Mouse (Mus musculus) limb, embryonic 11.5 days (tissue): Measurements from ENCODE around the gene Tns1. TPM values are rescaled to one million over a fixed set of nuclear protein-coding genes. Genes with fewer than 3 reads are reported as not detected.

ENCODE experiments used
- ATAC-seq: fragments of 200-750 bp; cut with Nextera tagmentation; 2 replicates; pipeline ENCODE4 v1.8.0; 2017; ENCODE audit warnings: low read depth; ENCODE audit not compliant: insufficient number of reproducible peaks, low FRiP score, low TSS enrichment
- DNase-seq: peaks from one replicate; pipeline ENCODE4 v3.0.0-alpha.2; 2015; ENCODE audit warnings: low spot score
- H3K27ac ChIP-seq: fragments of 300-500 bp; sonication (generic); replicated peaks from 2 replicates; pipeline ENCODE4 v1.5.1; 2014; ENCODE audit warnings: low read depth, mild to moderate bottlenecking, low read length
- H3K27me3 ChIP-seq: fragments of 300-500 bp; sonication (generic); 2 replicates; pipeline ENCODE4 v1.6.1; 2014; ENCODE audit warnings: mild to moderate bottlenecking, low read length, mixed read lengths; ENCODE audit not compliant: control insufficient read depth, insufficient read depth
- H3K36me3 ChIP-seq: fragments of 300-500 bp; sonication (generic); 2 replicates; pipeline ENCODE4 v1.6.1; 2014; ENCODE audit warnings: mild to moderate bottlenecking, low read length, moderate library complexity, mixed read lengths; ENCODE audit not compliant: control insufficient read depth, insufficient read depth
- H3K4me1 ChIP-seq: fragments of 300-500 bp; sonication (generic); 2 replicates; pipeline ENCODE4 v1.6.1; 2014; ENCODE audit warnings: low read length, mixed read lengths; ENCODE audit not compliant: control insufficient read depth, insufficient read depth
- H3K4me2 ChIP-seq: fragments of 300-500 bp; sonication (generic); 2 replicates; pipeline ENCODE4 v1.6.1; 2014; ENCODE audit warnings: low read depth, mild to moderate bottlenecking, moderate library complexity; ENCODE audit not compliant: severe bottlenecking
- H3K4me3 ChIP-seq: fragments of 300-500 bp; sonication (generic); 2 replicates; pipeline ENCODE4 v1.5.1; 2014; ENCODE audit warnings: low read depth, low read length
- H3K9ac ChIP-seq: fragments of 300-500 bp; sonication (generic); 2 replicates; pipeline ENCODE4 v1.6.1; 2014; ENCODE audit warnings: mild to moderate bottlenecking, low read length
- H3K9me3 ChIP-seq: fragments of 300-500 bp; sonication (generic); 2 replicates; pipeline ENCODE4 v1.6.1; 2016; ENCODE audit warnings: low read length; ENCODE audit not compliant: control insufficient read depth
- WGBS: fragments of 180-500 bp; shearing (Covaris S2); extraction: QIAGEN DNeasy Blood & Tissue Kit; methylation state at CpG from one replicate; pipeline ENCODE4 v1.1.7; 2014; 5-methylcytosine and 5-hydroxymethylcytosine counted together
- polyA plus RNA-seq: library from polyadenylated mRNA; unstranded; fragments of >200 nt; fragmentation: Nextera tagmentation; extraction: Ambion mirVana; gene quantifications from 2 replicates; pipeline ENCODE4 v1.2.1, GENCODE M21; 2014

Tns1 gene
- polyA plus RNA-seq, 1 experiment from 2014 or later = 36.9 TPM

DNA sequence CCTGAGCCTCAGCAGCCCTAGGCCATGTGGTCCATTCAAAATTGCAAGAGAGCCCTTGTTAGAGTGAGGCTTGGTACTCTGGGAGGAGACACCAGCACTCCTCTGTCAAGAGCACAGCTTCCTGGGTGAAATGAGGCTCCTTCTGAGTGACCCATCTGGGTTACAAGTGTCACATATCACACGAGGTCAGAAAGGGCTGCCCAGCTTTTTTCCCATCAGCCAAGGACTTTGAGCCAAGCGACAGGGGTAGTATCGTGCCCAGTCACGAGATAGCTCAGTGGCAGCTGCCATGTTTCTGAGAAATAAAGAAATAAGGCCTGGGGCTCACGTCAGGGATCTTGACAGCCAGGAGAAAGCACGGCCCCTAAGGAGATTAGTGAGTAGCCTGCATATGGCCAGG lies 186.4 kb downstream of the Tns1 start:
- DNase-seq (no peak), ATAC-seq (no peak)
- no peak overlapping the region for H3K4me3 ChIP-seq
- H3K27ac ChIP-seq = no peak overlapping the region
- no peak overlapping the region for H3K4me2 ChIP-seq
- H3K9me3 ChIP-seq = no peaks in the 10 kb centered on the region
- H3K4me1 ChIP-seq = peaks cover 7% of the 10 kb centered on the region
- H3K36me3 ChIP-seq = peaks cover 2% of the 10 kb centered on the region
- no peaks in the 10 kb centered on the region for H3K27me3 ChIP-seq
- WGBS = 55% methylated on average over 6 of the region's 6 CpGs
- no peak overlapping the region for H3K9ac ChIP-seq

DNA sequence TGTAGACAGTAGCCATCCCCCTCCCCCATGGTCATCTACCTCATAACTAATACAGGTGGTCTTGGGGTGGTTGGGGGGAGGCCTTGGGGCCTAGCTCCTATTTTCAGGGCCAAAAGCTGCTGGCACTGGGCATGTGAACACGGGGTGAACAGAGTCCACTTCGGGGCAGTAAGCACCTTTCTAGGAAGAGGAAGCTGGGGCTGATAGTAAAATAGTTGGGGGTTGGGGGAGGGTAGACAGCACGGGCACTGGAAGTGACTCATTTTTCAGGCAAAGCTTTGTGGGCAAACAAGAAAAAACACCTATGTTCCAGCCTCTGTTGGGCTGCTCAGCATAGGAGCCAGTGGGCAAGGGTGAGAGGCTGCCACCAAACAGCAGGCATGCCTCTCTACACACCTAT lies 187.7 kb downstream of the Tns1 start:
- H3K27me3 ChIP-seq = no peaks in the 10 kb centered on the region
- H3K4me3 ChIP-seq = no peak overlapping the region
- H3K36me3 ChIP-seq = peaks cover 2% of the 10 kb centered on the region
- ATAC-seq (no peak), DNase-seq (no peak)
- H3K9me3 ChIP-seq = no peaks in the 10 kb centered on the region
- no peak overlapping the region for H3K27ac ChIP-seq
- no peak overlapping the region for H3K9ac ChIP-seq
- H3K4me1 ChIP-seq = no peaks in the 10 kb centered on the region
- whole genome bisulfite sequencing = 67% methylated on average over 3 of the region's 3 CpGs
- H3K4me2 ChIP-seq = no peak overlapping the region

DNA sequence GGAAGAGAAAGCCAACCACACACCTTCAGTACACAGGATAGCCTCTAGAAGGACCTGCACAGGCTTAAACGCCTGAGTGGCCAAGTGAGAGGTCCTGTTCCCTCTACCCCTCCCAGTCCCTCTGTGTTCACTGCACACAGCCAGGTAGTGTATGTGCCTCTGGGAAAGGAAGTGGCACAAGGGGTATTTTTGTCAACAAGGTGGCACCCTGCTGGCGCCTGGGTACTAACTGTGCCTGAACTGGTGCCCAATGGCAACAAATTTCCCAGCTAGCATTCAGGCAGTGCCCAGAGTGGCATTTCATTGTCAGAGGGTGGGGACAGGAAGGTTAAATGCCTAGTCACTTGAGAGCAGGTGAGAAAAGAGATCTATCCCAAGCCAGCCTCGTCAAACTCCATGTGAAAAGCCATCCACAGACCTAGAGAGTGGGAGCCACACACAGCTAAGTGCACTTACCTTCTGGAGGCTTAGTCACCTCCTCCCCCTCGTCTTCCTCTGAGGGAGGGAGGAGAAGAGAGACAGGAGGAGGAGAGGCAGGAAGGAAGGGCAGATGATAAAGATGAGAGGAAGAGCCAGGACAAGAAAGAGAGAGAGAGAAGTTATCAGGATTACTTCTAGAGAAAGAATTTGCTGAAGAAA lies 188.7 kb downstream of the Tns1 start:
- ATAC-seq = no peak
- no peaks in the 10 kb centered on the region for H3K9me3 ChIP-seq
- no peak overlapping the region for H3K9ac ChIP-seq
- H3K4me2 ChIP-seq = no peak overlapping the region
- peaks cover 2% of the 10 kb centered on the region for H3K36me3 ChIP-seq
- no peak overlapping the region for H3K27ac ChIP-seq
- WGBS = 59% methylated on average over 4 of the region's 4 CpGs
- no peaks in the 10 kb centered on the region for H3K4me1 ChIP-seq
- H3K27me3 ChIP-seq = no peaks in the 10 kb centered on the region
- no peak for DNase-seq
- H3K4me3 ChIP-seq = no peak overlapping the region

DNA sequence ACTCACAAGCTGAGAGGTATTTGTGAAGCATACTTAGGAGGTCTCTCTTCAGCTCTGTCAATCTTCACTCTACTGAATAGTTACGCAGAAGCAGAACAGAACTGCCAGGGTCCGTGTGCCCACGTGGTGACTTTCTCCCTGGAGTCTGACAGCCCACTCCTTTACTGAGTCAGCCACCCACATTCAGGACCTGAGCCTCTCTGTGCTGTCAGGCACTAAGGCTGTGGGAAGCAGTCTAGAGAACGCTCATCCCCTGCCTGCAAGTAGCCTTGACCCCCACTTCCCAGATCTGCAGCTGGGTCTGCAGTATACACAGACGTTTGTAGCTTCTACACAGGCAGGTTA lies 191.1 kb downstream of the Tns1 start:
- H3K4me3 ChIP-seq = no peak overlapping the region
- H3K4me2 ChIP-seq = no peak overlapping the region
- no peak overlapping the region for H3K27ac ChIP-seq
- H3K36me3 ChIP-seq = peaks cover 2% of the 10 kb centered on the region
- no peaks in the 10 kb centered on the region for H3K9me3 ChIP-seq
- H3K4me1 ChIP-seq = no peaks in the 10 kb centered on the region
- WGBS = 86% methylated on average over 5 of the region's 5 CpGs
- H3K9ac ChIP-seq = no peak overlapping the region
- ATAC-seq = no peak
- no peaks in the 10 kb centered on the region for H3K27me3 ChIP-seq
- DNase-seq = no peak

DNA sequence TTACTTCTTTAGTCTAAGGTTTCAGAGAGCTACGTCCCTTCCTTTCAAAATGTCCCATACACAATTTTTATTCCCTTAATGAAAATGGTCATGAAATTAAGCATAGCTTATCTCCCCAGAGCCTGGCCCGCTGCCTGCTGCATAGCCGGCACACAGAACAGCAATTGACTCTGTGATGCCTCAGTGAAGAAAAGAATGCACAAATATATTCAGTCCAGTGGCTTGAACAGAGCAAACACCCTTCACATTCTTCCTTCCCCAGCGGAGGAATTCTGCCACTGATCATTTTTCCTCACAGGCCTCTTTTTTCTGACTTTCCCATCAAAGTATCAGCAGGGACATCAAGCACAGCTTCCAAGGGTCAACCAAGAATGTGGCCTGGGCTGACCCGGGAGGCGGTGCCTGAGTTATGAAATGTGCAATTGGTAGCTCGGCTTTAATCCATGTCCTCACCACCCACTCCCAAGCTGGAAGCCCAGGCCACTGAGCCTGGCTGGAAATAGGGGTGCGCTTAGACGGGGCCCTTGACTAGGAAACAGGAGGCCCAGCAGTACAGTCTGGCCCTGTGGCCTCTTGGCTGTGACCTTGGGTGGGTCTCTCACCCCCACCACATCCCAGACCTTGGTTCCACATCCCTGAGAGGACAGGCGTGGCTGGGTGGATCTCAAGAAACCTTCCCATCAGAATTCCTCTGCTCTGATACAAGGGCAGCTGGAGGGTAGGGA lies 191.7 kb downstream of the Tns1 start:
- peaks cover 2% of the 10 kb centered on the region for H3K36me3 ChIP-seq
- WGBS = 84% methylated on average over 10 of the region's 10 CpGs
- H3K4me3 ChIP-seq = no peak overlapping the region
- H3K27me3 ChIP-seq = no peaks in the 10 kb centered on the region
- no peak overlapping the region for H3K27ac ChIP-seq
- no peak for ATAC-seq
- H3K9ac ChIP-seq = no peak overlapping the region
- DNase-seq = no peak
- no peaks in the 10 kb centered on the region for H3K4me1 ChIP-seq
- H3K9me3 ChIP-seq = no peaks in the 10 kb centered on the region
- no peak overlapping the region for H3K4me2 ChIP-seq

DNA sequence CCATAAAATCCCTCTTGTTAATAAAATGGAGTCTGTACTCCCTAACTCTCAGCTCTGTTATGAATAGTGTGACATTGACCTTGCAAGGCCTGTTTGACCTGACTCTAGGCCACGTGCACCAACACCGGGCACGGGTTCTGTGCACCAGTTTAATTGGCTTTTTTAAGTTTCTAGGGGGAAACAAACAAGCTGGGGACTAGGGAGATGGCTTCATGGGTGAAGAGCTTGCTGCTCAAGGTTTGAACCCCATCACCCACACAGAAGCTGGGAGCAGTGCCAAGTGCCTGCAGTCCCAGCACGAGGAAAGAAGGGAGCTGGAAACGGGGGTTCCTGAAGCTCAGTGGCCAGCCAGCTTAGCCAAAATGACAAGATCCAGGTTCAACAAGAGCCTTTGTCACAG lies 192.4 kb downstream of the Tns1 start:
- 79% methylated on average over 5 of the region's 5 CpGs for WGBS
- no peaks in the 10 kb centered on the region for H3K27me3 ChIP-seq
- ATAC-seq = no peak
- no peak overlapping the region for H3K9ac ChIP-seq
- no peak for DNase-seq
- peaks cover 6% of the 10 kb centered on the region for H3K36me3 ChIP-seq
- no peak overlapping the region for H3K4me2 ChIP-seq
- H3K4me1 ChIP-seq = no peaks in the 10 kb centered on the region
- H3K4me3 ChIP-seq = no peak overlapping the region
- H3K9me3 ChIP-seq = no peaks in the 10 kb centered on the region
- H3K27ac ChIP-seq = no peak overlapping the region

DNA sequence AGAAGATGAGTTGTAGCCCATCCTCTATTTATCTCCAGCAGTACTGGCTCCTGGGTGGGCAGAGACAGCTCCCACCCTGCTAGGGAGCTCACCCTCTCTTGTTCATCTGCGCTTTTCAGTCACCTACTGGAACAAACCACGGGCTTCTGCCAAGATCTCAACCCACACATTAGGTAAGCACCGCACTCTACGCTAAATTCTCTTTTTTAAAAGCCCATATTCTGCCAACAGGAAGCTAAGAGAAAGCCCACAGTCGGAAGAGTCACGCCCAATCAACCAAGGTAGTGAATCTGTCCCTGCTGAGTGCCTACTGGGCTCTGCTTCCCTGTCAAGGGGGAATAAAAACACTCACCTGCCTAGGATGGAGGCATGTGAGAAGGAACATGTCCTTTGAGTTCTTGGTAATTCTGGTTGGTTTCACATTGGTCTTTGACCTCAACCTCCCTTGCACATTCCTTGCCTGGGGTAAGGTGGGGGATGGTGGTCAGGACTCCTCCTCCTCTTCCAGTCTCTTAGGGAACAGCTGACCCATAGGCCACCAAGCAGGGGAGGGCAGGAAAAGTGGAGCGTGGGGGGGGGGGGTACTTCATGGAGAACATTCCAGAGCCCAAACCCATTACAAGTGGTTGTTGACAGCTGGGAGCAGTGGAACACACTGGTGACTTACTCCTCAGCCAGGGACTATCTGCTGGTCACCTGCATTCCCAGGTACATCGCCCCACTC lies 193.7 kb downstream of the Tns1 start:
- DNase-seq = no peak

DNA sequence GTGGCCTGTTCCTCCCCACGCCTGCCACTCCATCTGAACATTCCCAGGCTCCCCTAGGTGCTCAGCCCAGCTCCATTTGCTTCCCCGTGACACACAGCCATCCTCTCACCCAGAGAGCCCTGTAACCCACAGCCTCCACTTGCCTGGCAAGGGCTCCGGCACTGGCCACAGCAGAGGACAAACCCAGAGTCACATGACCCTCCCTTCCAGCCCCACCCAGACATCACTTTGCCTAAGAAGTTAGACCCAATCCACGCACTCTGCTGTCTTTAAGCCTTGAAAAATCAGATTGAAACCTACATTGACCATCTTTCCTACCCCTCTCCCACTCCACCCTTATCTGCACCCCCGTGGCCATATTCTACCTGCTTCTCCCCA lies 194.3 kb downstream of the Tns1 start:
- H3K27ac ChIP-seq = no peak overlapping the region
- no peaks in the 10 kb centered on the region for H3K4me1 ChIP-seq
- peaks cover 4% of the 10 kb centered on the region for H3K36me3 ChIP-seq
- H3K9ac ChIP-seq = no peak overlapping the region
- WGBS = 85% methylated on average over 5 of the region's 5 CpGs
- H3K9me3 ChIP-seq = no peaks in the 10 kb centered on the region
- no peak for ATAC-seq
- H3K4me2 ChIP-seq = no peak overlapping the region
- H3K27me3 ChIP-seq = no peaks in the 10 kb centered on the region
- no peak for DNase-seq
- H3K4me3 ChIP-seq = no peak overlapping the region

More for the DNA sequence above, 193.7 kb downstream of the Tns1 start:
- H3K9me3 ChIP-seq = no peaks in the 10 kb centered on the region
- 84% methylated on average over 8 of the region's 8 CpGs for WGBS
- no peaks in the 10 kb centered on the region for H3K27me3 ChIP-seq
- no peak for ATAC-seq
- no peak overlapping the region for H3K27ac ChIP-seq
- no peak overlapping the region for H3K4me2 ChIP-seq
- no peak overlapping the region for H3K9ac ChIP-seq
- peaks cover 5% of the 10 kb centered on the region for H3K36me3 ChIP-seq
- H3K4me1 ChIP-seq = no peaks in the 10 kb centered on the region
- no peak overlapping the region for H3K4me3 ChIP-seq
